Mouse (Mus musculus) limb, embryonic 13.5 days (tissue): ENCODE results near the gene Gpr85. TPM values are rescaled to one million over a fixed set of nuclear protein-coding genes. Genes with fewer than 3 reads are reported as not detected.
A peak's percentile ranks its signal among the peaks of the same experiment; 100 is the strongest.
"Not testable (repeated sequence)": the region's sequence is repeated elsewhere in the genome, so short reads cannot be mapped to it uniquely, and the experiment has no call there.

Experiments used
- ATAC-seq: fragments of 200-750 bp; cut with Nextera tagmentation; 2 replicates; pipeline ENCODE4 v1.8.0; 2017; ENCODE audit warnings: low read depth, moderate number of reproducible peaks, moderate TSS enrichment; ENCODE audit not compliant: low FRiP score
- H3K27ac ChIP-seq: fragments of 300-500 bp; sonication (generic); 2 replicates; pipeline ENCODE4 v1.5.1; 2015; ENCODE audit warnings: inconsistent platforms, mild to moderate bottlenecking, moderate library complexity
- H3K27me3 ChIP-seq: fragments of 300-500 bp; sonication (generic); 2 replicates; pipeline ENCODE4 v1.6.1; 2015; ENCODE audit warnings: mild to moderate bottlenecking, inconsistent platforms
- H3K36me3 ChIP-seq: fragments of 300-500 bp; sonication (generic); 2 replicates; pipeline ENCODE4 v1.6.1; 2015; ENCODE audit warnings: inconsistent platforms, mild to moderate bottlenecking, moderate library complexity
- H3K4me1 ChIP-seq: fragments of 300-500 bp; sonication (generic); 2 replicates; pipeline ENCODE4 v1.6.1; 2015; ENCODE audit warnings: inconsistent platforms
- H3K4me2 ChIP-seq: fragments of 300-500 bp; sonication (generic); replicated peaks from 2 replicates; pipeline ENCODE4 v1.6.1; 2015; ENCODE audit warnings: inconsistent platforms, mild to moderate bottlenecking, moderate library complexity
- H3K4me3 ChIP-seq: fragments of 300-500 bp; sonication (generic); 2 replicates; pipeline ENCODE4 v1.5.1; 2015; ENCODE audit warnings: moderate library complexity, mild to moderate bottlenecking, inconsistent platforms
- H3K9ac ChIP-seq: fragments of 300-500 bp; sonication (generic); 2 replicates; pipeline ENCODE4 v1.6.1; 2015; ENCODE audit warnings: mild to moderate bottlenecking, inconsistent platforms
- H3K9me3 ChIP-seq: fragments of 300-500 bp; sonication (generic); 2 replicates; pipeline ENCODE4 v1.6.1; 2016; ENCODE audit warnings: inconsistent platforms
- WGBS: fragments of 180-500 bp; shearing (Covaris S2); methylation state at CpG from one replicate; pipeline ENCODE4 v1.1.7; 2015; 5-methylcytosine and 5-hydroxymethylcytosine counted together
- polyA plus RNA-seq: library from polyadenylated mRNA; unstranded; fragments of >200 nt; fragmentation: Nextera tagmentation; extraction: Ambion mirVana; gene quantifications from 2 replicates; pipeline ENCODE4 v1.2.1, GENCODE M21; 2015

Gene Gpr85
- polyA plus RNA-seq, 1 experiment from 2014 or later, result 7.4 TPM

- no peak overlapping the region for H3K4me3 ChIP-seq
- no peaks in the 10 kb centered on the region for H3K4me1 ChIP-seq
- ATAC-seq, result no peak
- H3K36me3 ChIP-seq, result no peaks in the 10 kb centered on the region
- 49% methylated on average over 4 of the region's 4 CpGs for WGBS
- no peak overlapping the region for H3K27ac ChIP-seq
- no peak overlapping the region for H3K4me2 ChIP-seq
- no peaks in the 10 kb centered on the region for H3K27me3 ChIP-seq
- H3K9me3 ChIP-seq, result no peaks in the 10 kb centered on the region
- H3K9ac ChIP-seq, result no peak overlapping the region
Measured at GRCm38 (mm10) chr6:13853244-13853643, 13.5 kb upstream of the Gpr85 start.

GRCm38 (mm10) chr6:13846031-13846430 is 6.3 kb upstream of the Gpr85 start:
- H3K4me2 ChIP-seq, H3K9me3 ChIP-seq, H3K27me3 ChIP-seq, H3K4me3 ChIP-seq, ATAC-seq, H3K36me3 ChIP-seq, H3K27ac ChIP-seq, H3K4me1 ChIP-seq, H3K9ac ChIP-seq: not testable (repeated sequence)
- 88% methylated on average over 1 of the region's 1 CpGs for WGBS

DNA sequence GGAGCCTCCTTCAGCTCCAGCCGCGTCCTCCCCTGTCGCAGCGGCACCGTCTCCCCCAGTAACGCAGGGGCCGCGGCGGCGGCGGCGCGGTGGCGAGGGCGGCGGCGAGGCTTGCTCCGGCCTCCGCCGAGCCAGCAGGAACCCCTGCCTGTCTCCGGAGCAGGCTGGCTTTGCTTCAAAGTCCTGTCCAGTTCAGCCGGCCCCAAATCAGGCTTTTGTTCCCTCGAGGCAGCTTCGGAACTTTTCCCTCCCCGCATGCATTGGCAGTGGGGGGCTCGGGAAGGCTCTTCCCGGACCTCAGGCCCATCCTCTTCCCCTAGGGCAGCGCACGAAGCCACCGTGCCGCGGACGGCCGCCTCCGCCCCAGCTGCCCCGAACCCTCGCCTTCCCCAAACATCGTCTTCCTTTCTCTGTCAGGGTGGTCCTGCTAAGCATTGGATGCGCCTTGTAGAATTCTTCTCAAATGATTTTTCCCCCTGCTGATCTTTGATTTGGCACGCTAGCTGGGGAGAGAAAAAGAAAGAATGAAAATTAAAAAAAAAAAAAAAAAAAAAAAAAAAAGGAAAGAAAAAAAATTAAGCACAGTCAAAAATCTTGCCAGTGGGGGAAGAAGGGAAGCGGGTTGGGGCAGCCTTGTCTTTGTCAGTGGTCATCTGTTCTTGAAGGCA is 931 bp downstream of the Gpr85 start:
- H3K36me3 ChIP-seq, result no peaks in the 10 kb centered on the region
- no peaks in the 10 kb centered on the region for H3K9me3 ChIP-seq
- peak overlapping the region; percentile 86 for H3K4me2 ChIP-seq
- ATAC-seq, result peak; percentile 88
- peaks cover 13% of the 10 kb centered on the region for H3K27me3 ChIP-seq
- H3K9ac ChIP-seq, result peak overlapping the region; percentile 84
- peak overlapping the region; percentile 76 for H3K27ac ChIP-seq
- H3K4me1 ChIP-seq, result no peaks in the 10 kb centered on the region
- under 1% methylated on average over 41 of the region's 41 CpGs for WGBS
- H3K4me3 ChIP-seq, result peak overlapping the region; percentile 68

- ATAC-seq, result no peak
- H3K4me1 ChIP-seq, result no peaks in the 10 kb centered on the region
- H3K27me3 ChIP-seq, result peaks cover 13% of the 10 kb centered on the region
- no peaks in the 10 kb centered on the region for H3K36me3 ChIP-seq
- WGBS, result under 1% methylated on average over 19 of the region's 19 CpGs
- H3K9me3 ChIP-seq, result no peaks in the 10 kb centered on the region
- H3K27ac ChIP-seq, result peak overlapping the region; percentile 76; the same call in 1 of the 2 replicates
- H3K4me2 ChIP-seq, result peak overlapping the region; percentile 86
- peak overlapping the region; percentile 68 for H3K4me3 ChIP-seq
- peak overlapping the region; percentile 84 for H3K9ac ChIP-seq
Measured at GRCm38 (mm10) chr6:13837916-13838676, 1.6 kb downstream of the Gpr85 start.

DNA sequence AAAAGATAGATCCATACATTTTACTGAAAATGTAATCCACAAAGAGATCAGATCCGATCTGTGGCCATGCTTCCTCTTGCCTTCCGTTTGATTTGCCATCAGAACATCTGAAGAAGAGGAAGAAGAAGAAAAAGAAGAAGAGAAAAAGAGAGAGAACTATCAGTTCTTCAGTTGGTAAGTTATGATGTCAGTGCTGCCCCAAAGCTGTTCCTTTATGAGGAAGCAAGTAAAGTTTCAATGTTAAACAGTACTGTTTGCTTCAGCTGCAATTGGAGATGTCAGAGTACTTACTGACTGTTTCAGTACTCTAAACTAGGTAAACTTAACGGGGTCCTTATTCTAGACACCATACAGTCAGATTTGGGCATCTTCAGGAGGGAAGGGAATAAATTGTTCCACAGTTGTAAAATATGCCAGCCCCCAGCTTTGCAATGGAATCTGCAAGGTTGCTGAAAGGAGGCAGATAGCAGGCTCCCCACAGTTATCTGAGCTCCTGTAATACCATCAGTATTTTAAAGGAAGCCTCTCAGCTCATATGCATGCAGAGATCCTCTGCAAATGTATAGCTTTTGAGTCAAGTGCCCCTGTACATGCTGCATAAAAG is 2.7 kb downstream of the Gpr85 start:
- H3K4me3 ChIP-seq, result 0 out of 2 replicates have a peak overlapping the region, but pooled peaks have one; percentile 68

GRCm38 (mm10) chr6:13835720-13836665 is 3.7 kb downstream of the Gpr85 start:
- peaks cover 13% of the 10 kb centered on the region for H3K27me3 ChIP-seq
- WGBS, result 63% methylated on average over 17 of the region's 17 CpGs
- peak overlapping the region; percentile 35 for H3K4me2 ChIP-seq
- no peak overlapping the region for H3K9ac ChIP-seq
- H3K4me1 ChIP-seq, result no peaks in the 10 kb centered on the region
- H3K9me3 ChIP-seq, result no peaks in the 10 kb centered on the region
- ATAC-seq, result peak; percentile 41
- no peak overlapping the region for H3K4me3 ChIP-seq
- H3K36me3 ChIP-seq, result no peaks in the 10 kb centered on the region
- peak overlapping the region; percentile 29; the same call in 1 of the 2 replicates for H3K27ac ChIP-seq

More for the DNA sequence above, 2.7 kb downstream of the Gpr85 start:
- Histone ChIP-seq H3K9me3 (no peaks in the 10 kb centered on the region), H3K4me1 (no peaks in the 10 kb centered on the region), H3K4me2 (peak overlapping the region; percentile 86), H3K27me3 (peaks cover 13% of the 10 kb centered on the region), H3K9ac (no peak overlapping the region), H3K36me3 (no peaks in the 10 kb centered on the region), H3K27ac (no peak overlapping the region)
- ATAC-seq, result no peak
- WGBS, result 71% methylated on average over 3 of the region's 3 CpGs

GRCm38 (mm10) chr6:13832770-13833169 is 7.0 kb downstream of the Gpr85 start:
- H3K36me3 ChIP-seq, result no peaks in the 10 kb centered on the region
- 50% methylated on average over 2 of the region's 2 CpGs for whole genome bisulfite sequencing
- H3K27me3 ChIP-seq, result peaks cover 13% of the 10 kb centered on the region
- H3K4me2 ChIP-seq, result no peak overlapping the region
- H3K4me1 ChIP-seq, result no peaks in the 10 kb centered on the region
- H3K9me3 ChIP-seq, result no peaks in the 10 kb centered on the region
- H3K4me3 ChIP-seq, result no peak overlapping the region
- H3K27ac ChIP-seq, result no peak overlapping the region
- no peak for ATAC-seq
- no peak overlapping the region for H3K9ac ChIP-seq

GRCm38 (mm10) chr6:13828877-13829276 is 10.9 kb downstream of the Gpr85 start:
- Histone ChIP-seq H3K4me2 (no peak overlapping the region), H3K9me3 (no peaks in the 10 kb centered on the region), H3K9ac (no peak overlapping the region), H3K27me3 (no peaks in the 10 kb centered on the region), H3K4me3 (no peak overlapping the region), H3K4me1 (no peaks in the 10 kb centered on the region), H3K36me3 (no peaks in the 10 kb centered on the region), H3K27ac (no peak overlapping the region)
- 77% methylated on average over 1 of the region's 1 CpGs for WGBS
- ATAC-seq, result no peak

GRCm38 (mm10) chr6:13816661-13817060 is 23.1 kb downstream of the Gpr85 start:
- Histone ChIP-seq H3K4me2 (no peak overlapping the region), H3K9me3 (no peaks in the 10 kb centered on the region), H3K4me3 (no peak overlapping the region), H3K4me1 (no peaks in the 10 kb centered on the region), H3K9ac (no peak overlapping the region), H3K36me3 (no peaks in the 10 kb centered on the region), H3K27ac (no peak overlapping the region), H3K27me3 (no peaks in the 10 kb centered on the region)
- no peak for ATAC-seq

DNA sequence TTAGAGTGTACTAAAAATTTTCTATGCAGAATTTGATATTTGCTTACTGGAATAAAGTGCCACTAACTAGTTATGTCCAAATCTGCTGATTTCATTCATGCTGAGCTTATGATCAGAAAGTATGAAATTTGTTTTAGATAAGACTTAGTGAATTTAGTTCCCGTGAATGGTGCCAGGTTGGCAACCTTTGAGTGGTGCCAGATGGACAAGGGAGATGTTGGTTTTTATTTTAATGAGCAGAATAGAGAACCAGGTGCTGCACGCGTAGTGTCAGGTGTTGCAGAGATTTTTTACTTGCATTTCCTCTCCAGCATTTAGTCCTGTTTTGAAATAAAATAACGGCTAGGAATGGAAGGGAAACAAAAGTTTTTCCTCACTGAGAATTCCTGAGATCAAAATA is 27.6 kb downstream of the Gpr85 start:
- Histone ChIP-seq H3K27me3 (no peaks in the 10 kb centered on the region), H3K4me2 (no peak overlapping the region), H3K4me3 (no peak overlapping the region), H3K9ac (no peak overlapping the region), H3K9me3 (no peaks in the 10 kb centered on the region), H3K27ac (no peak overlapping the region), H3K4me1 (no peaks in the 10 kb centered on the region), H3K36me3 (no peaks in the 10 kb centered on the region)
- WGBS, result 74% methylated on average over 4 of the region's 4 CpGs
- ATAC-seq, result no peak

GRCm38 (mm10) chr6:13800071-13800470 is 39.7 kb downstream of the Gpr85 start:
- WGBS, result 57% methylated on average over 7 of the region's 7 CpGs
- Histone ChIP-seq H3K27ac (no peak overlapping the region), H3K9me3 (no peaks in the 10 kb centered on the region), H3K36me3 (no peaks in the 10 kb centered on the region), H3K9ac (no peak overlapping the region), H3K4me1 (no peaks in the 10 kb centered on the region), H3K27me3 (no peaks in the 10 kb centered on the region), H3K4me2 (no peak overlapping the region), H3K4me3 (no peak overlapping the region)
- no peak for ATAC-seq
